Mouse (Mus musculus): ENCODE measurements at regions not wholly inside any gene's neighbourhood (a gene's known extent, or its start where the extent isn't known, plus 50 kb on each side); places are given as distances from the start of the nearest gene placed in this dataset.
A peak's percentile ranks its signal among the peaks of the same experiment; 100 is the strongest.

GRCm38 (mm10) chr8:44343924-44344323 is 591.3 kb upstream of the Fat1 start:
- H3K4me2 ChIP-seq (replicated peaks; ENCODE audit: low read depth): no peak overlapping the region
- H3K4me1 ChIP-seq (replicated peaks; ENCODE audit: control insufficient read depth, insufficient read depth, low read length): no peaks in the 10 kb centered on the region
- H3K4me3 ChIP-seq (ENCODE audit: low read depth, low read length): no peak overlapping the region
- 53% methylated on average over 2 of the region's 2 CpGs for WGBS
- TF ChIP-seq CTCF (IDR thresholded peaks at IDR 0.05; ENCODE audit: low read depth): no peak
- no peak overlapping the region for H3K27ac ChIP-seq (ENCODE audit: low read depth, low read length)
- H3K27me3 ChIP-seq (replicated peaks; ENCODE audit: control insufficient read depth, insufficient read depth, low read length): no peaks in the 10 kb centered on the region
- no peaks in the 10 kb centered on the region for H3K9me3 ChIP-seq (ENCODE audit: control insufficient read depth)
- ATAC-seq: no peak
- H3K9ac ChIP-seq (ENCODE audit: low read depth, low read length): no peak overlapping the region
- no peaks in the 10 kb centered on the region for H3K36me3 ChIP-seq (ENCODE audit: control insufficient read depth, insufficient read depth)

GRCm38 (mm10) chr8:44347412-44347811 is 587.8 kb upstream of the Fat1 start:
- no peaks in the 10 kb centered on the region for H3K9me3 ChIP-seq (ENCODE audit: control insufficient read depth)
- H3K4me3 ChIP-seq (ENCODE audit: low read depth, low read length): no peak overlapping the region
- H3K36me3 ChIP-seq (ENCODE audit: control insufficient read depth, insufficient read depth): no peaks in the 10 kb centered on the region
- H3K27me3 ChIP-seq (replicated peaks; ENCODE audit: control insufficient read depth, insufficient read depth, low read length): no peaks in the 10 kb centered on the region
- H3K9ac ChIP-seq (ENCODE audit: low read depth, low read length): no peak overlapping the region
- H3K27ac ChIP-seq (ENCODE audit: low read depth, low read length): no peak overlapping the region
- TF ChIP-seq CTCF (IDR thresholded peaks at IDR 0.05; ENCODE audit: low read depth): no peak
- no peak overlapping the region for H3K4me2 ChIP-seq (replicated peaks; ENCODE audit: low read depth)
- WGBS: 61% methylated on average over 1 of the region's 1 CpGs
- no peak for ATAC-seq
- no peaks in the 10 kb centered on the region for H3K4me1 ChIP-seq (replicated peaks; ENCODE audit: control insufficient read depth, insufficient read depth, low read length)

DNA sequence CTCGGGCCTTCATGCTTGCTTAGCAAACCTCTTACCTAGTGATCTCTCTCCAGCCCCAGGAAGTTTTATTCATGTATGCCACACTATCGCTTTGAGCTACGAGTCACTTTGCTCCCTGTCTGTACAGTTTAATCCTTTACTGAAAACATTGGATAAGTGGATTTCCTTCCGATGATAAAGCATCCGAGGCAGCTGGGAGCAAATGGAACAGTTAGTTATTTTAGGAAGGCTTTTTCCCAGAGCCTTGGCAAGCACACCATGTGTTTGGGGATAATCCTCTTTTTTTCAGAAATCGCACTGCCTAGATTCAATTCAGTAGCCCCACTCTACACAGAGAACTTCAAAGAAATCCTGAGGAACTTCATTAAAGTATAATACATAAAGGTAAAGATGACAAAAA is 561.3 kb upstream of the Fat1 start:
- WGBS: 59% methylated on average over 6 of the region's 6 CpGs

DNA sequence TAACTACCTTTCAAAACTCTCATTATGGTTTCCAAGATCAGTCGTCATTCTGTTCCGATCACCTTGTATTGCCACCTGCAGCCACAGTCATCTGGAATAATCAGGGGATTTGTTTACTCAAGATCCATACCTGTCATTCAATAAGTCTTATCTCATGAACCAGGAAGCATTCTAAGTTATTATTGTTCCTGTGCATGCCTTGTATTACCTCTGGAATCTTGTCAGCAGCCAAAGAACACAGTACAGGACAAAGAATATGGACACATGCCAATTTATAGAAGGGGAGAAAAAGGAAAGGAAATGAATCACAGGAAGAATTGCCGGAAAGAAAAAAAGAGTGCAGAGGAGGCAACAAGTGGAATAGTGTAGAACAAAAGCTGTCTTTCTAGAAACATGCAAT is 557.5 kb upstream of the Fat1 start:
- peak; percentile 78 for ATAC-seq
- Histone ChIP-seq H3K4me2 (replicated peaks; ENCODE audit: low read depth) (no peak overlapping the region), H3K36me3 (ENCODE audit: control insufficient read depth, insufficient read depth) (no peaks in the 10 kb centered on the region), H3K4me1 (replicated peaks; ENCODE audit: control insufficient read depth, insufficient read depth, low read length) (no peaks in the 10 kb centered on the region), H3K9me3 (ENCODE audit: control insufficient read depth) (no peaks in the 10 kb centered on the region), H3K9ac (ENCODE audit: low read depth, low read length) (no peak overlapping the region), H3K4me3 (ENCODE audit: low read depth, low read length) (no peak overlapping the region), H3K27me3 (replicated peaks; ENCODE audit: control insufficient read depth, insufficient read depth, low read length) (no peaks in the 10 kb centered on the region), H3K27ac (ENCODE audit: low read depth, low read length) (no peak overlapping the region)
- WGBS: 25% methylated on average over 3 of the region's 3 CpGs
- TF ChIP-seq CTCF (IDR thresholded peaks at IDR 0.05; ENCODE audit: low read depth): no peak

More for the DNA sequence above, 561.3 kb upstream of the Fat1 start:
- H3K4me3 ChIP-seq (ENCODE audit: low read depth, low read length): no peak overlapping the region
- TF ChIP-seq CTCF (IDR thresholded peaks at IDR 0.05; ENCODE audit: low read depth): no peak
- H3K27ac ChIP-seq (ENCODE audit: low read depth, low read length): no peak overlapping the region
- H3K9ac ChIP-seq (ENCODE audit: low read depth, low read length): no peak overlapping the region
- ATAC-seq: no peak
- H3K4me1 ChIP-seq (replicated peaks; ENCODE audit: control insufficient read depth, insufficient read depth, low read length): no peaks in the 10 kb centered on the region
- no peak overlapping the region for H3K4me2 ChIP-seq (replicated peaks; ENCODE audit: low read depth)
- H3K9me3 ChIP-seq (ENCODE audit: control insufficient read depth): no peaks in the 10 kb centered on the region
- no peaks in the 10 kb centered on the region for H3K27me3 ChIP-seq (replicated peaks; ENCODE audit: control insufficient read depth, insufficient read depth, low read length)
- no peaks in the 10 kb centered on the region for H3K36me3 ChIP-seq (ENCODE audit: control insufficient read depth, insufficient read depth)

DNA sequence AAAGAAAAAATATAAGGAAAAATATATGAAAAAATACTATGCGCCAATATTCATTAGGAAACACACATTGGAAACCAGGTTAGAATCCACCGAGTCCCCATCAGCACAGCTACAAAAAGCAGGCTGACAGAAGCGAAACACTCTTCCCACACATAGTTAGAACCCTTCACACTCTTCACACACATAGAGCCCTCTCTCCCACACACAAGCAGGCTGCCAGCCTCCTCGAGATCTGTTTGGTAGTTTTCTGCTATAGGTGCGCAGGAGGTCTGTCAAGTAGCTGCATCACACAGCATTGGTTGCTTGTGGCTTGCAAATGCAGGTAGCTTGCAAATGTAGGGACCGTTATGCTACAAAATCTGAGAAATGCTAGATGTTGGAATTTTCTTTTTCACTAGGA is 526.8 kb upstream of the Fat1 start:
- 95% methylated on average over 6 of the region's 6 CpGs for WGBS
- Histone ChIP-seq H3K9ac (ENCODE audit: low read depth, low read length) (no peak overlapping the region), H3K27me3 (replicated peaks; ENCODE audit: control insufficient read depth, insufficient read depth, low read length) (no peaks in the 10 kb centered on the region), H3K27ac (ENCODE audit: low read depth, low read length) (no peak overlapping the region), H3K4me3 (ENCODE audit: low read depth, low read length) (no peak overlapping the region), H3K9me3 (ENCODE audit: control insufficient read depth) (no peaks in the 10 kb centered on the region), H3K4me2 (replicated peaks; ENCODE audit: low read depth) (no peak overlapping the region), H3K36me3 (ENCODE audit: control insufficient read depth, insufficient read depth) (no peaks in the 10 kb centered on the region), H3K4me1 (replicated peaks; ENCODE audit: control insufficient read depth, insufficient read depth, low read length) (no peaks in the 10 kb centered on the region)
- TF ChIP-seq CTCF (IDR thresholded peaks at IDR 0.05; ENCODE audit: low read depth): no peak
- no peak for ATAC-seq

- no peak overlapping the region for H3K9ac ChIP-seq (ENCODE audit: low read depth, low read length)
- H3K4me1 ChIP-seq (replicated peaks; ENCODE audit: control insufficient read depth, insufficient read depth, low read length): no peaks in the 10 kb centered on the region
- no peak overlapping the region for H3K27ac ChIP-seq (ENCODE audit: low read depth, low read length)
- no peaks in the 10 kb centered on the region for H3K36me3 ChIP-seq (ENCODE audit: control insufficient read depth, insufficient read depth)
- ATAC-seq: no peak
- H3K4me3 ChIP-seq (ENCODE audit: low read depth, low read length): no peak overlapping the region
- no peak for TF ChIP-seq CTCF (IDR thresholded peaks at IDR 0.05; ENCODE audit: low read depth)
- H3K27me3 ChIP-seq (replicated peaks; ENCODE audit: control insufficient read depth, insufficient read depth, low read length): no peaks in the 10 kb centered on the region
- H3K4me2 ChIP-seq (replicated peaks; ENCODE audit: low read depth): no peak overlapping the region
- no peaks in the 10 kb centered on the region for H3K9me3 ChIP-seq (ENCODE audit: control insufficient read depth)
- 92% methylated on average over 3 of the region's 3 CpGs for WGBS
Measured at GRCm38 (mm10) chr8:44410261-44410660, 525.0 kb upstream of the Fat1 start.

DNA sequence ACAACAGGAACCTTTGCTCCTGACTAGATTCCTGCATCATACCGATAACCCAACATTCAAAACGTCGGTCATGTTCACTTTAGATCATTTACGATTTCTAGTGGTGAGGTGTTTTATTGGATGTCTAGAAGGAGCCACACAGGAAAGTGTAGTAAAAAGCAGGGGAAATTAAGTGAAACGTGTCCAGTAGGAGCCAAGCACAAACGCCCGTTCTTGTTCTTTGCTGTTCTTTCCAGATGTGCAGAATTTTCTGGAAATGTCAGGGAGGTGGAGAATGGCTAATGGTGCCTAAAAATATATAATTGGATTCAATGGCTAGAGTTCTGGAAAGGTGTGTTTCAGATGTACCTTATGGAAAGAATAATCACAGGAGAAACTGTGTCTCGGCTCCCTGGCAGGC is 517.2 kb upstream of the Fat1 start:
- no peaks in the 10 kb centered on the region for H3K9me3 ChIP-seq (ENCODE audit: control insufficient read depth)
- WGBS: 83% methylated on average over 8 of the region's 8 CpGs
- H3K4me1 ChIP-seq (replicated peaks; ENCODE audit: control insufficient read depth, insufficient read depth, low read length): no peaks in the 10 kb centered on the region
- ATAC-seq: no peak
- H3K27me3 ChIP-seq (replicated peaks; ENCODE audit: control insufficient read depth, insufficient read depth, low read length): no peaks in the 10 kb centered on the region
- H3K4me3 ChIP-seq (ENCODE audit: low read depth, low read length): no peak overlapping the region
- no peak overlapping the region for H3K9ac ChIP-seq (ENCODE audit: low read depth, low read length)
- no peak overlapping the region for H3K4me2 ChIP-seq (replicated peaks; ENCODE audit: low read depth)
- no peak for TF ChIP-seq CTCF (IDR thresholded peaks at IDR 0.05; ENCODE audit: low read depth)
- no peaks in the 10 kb centered on the region for H3K36me3 ChIP-seq (ENCODE audit: control insufficient read depth, insufficient read depth)
- no peak overlapping the region for H3K27ac ChIP-seq (ENCODE audit: low read depth, low read length)
